Mouse (Mus musculus): Measurements from ENCODE around the gene Cadps.

Gene Cadps

DNA sequence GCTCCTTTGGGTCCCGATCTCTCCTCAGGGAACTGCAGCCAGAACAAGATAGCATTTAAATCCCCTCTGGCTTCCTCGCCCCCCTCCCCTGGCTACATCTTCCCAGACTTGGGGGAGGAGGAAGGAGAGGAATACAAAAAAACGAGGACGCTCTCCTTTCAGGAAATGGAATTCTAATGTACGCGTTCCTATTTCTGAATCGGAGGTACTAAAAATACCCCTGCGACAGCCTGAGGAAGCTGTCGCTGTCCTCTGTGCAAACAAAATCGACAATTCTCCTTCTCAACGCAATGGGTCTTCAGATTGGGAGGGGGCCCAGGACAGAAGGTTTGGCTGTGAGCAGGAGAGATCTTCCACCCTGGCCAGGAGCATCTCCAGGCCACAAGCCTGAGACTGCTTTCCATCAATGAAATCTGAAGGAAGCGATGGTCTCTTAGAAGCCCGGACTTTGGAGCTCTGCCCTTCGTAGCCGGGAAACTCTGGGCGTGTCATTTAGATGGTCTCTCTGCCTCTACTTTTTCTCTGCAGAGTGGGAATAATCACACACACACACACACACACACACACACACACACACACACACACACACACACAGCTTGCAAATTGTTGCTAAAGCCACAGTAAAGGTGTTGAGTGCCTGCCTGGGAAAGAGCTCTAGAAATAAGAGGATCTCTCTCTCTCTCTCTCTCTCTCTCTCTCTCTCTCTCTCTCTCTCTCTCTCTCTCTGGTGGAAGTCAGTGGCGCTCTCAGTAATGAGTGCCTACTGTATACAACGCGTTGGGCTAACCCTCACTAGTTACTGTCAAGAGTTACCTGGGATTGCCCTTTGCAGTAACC is 482.4 kb downstream of the Cadps start:
- ChIA-PET POLR2A (interaction anchor here in 3 of 4 experiments (0.8 to 1.4 kb wide), 7 partner anchors 10 to 1864 kb away, joined by 3 to 4 read pairs (median 3); partner anchors contain the start of genes 3830406C13Rik (in 1 of the 3) and Ptprg (in 1 of the 3)), CTCF (interaction anchor here in 2 of 4 experiments (0.5 to 0.6 kb wide), 2 partner anchors 17 to 18 kb away, joined by 3 to 8 read pairs; no protein-coding TSS in a partner anchor)

DNA sequence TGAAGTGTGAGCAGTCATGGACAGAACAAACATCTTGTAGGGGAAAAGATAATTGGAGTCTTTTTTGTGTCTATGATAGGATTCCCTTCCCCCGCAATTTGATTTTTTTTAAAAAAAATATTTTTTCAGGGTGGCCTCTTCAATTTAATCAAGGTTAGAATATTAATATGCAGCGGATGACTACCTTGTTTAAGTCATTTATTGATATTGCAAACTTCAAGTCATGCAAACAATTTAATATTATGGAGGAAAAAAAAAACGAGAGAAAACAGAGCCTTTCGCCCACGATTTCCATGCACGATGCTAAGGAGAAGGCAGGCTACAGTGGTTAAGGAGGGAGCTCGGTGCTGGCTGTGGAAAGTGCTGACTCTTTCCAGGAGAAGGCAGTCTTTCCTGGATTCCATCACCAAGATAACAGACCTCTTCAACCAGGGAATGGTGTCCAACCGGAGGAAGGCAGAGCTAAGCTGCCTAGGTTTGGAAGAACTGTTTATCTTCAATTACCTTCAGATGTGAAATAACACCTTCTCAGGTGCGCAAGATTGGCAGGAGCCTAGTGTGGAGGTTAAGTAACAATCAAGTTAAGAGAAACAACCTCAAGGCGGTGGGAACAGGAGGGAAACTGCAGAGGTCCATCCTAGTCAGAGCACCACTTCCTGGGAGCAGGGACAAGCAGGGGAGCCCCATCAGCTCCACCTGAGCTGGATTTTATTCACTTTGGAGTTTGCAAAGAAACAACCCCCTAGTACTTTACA is 483.9 kb downstream of the Cadps start:
- CTCF ChIA-PET: interaction anchor here in 1 of 4 experiments (0.5 to 0.7 kb wide), 2 partner anchors 8 to 20 kb away, joined by 3 read pairs; no protein-coding TSS in a partner anchor
- POLR2A ChIA-PET: interaction anchor here in 2 of 4 experiments (0.6 to 1.5 kb wide), 2 partner anchors 55 to 212 kb away, joined by 3 to 10 read pairs; partner anchors contain the start of genes 3830406C13Rik (in 1 of the 2) and Gm49355 (in 1 of the 2)

DNA sequence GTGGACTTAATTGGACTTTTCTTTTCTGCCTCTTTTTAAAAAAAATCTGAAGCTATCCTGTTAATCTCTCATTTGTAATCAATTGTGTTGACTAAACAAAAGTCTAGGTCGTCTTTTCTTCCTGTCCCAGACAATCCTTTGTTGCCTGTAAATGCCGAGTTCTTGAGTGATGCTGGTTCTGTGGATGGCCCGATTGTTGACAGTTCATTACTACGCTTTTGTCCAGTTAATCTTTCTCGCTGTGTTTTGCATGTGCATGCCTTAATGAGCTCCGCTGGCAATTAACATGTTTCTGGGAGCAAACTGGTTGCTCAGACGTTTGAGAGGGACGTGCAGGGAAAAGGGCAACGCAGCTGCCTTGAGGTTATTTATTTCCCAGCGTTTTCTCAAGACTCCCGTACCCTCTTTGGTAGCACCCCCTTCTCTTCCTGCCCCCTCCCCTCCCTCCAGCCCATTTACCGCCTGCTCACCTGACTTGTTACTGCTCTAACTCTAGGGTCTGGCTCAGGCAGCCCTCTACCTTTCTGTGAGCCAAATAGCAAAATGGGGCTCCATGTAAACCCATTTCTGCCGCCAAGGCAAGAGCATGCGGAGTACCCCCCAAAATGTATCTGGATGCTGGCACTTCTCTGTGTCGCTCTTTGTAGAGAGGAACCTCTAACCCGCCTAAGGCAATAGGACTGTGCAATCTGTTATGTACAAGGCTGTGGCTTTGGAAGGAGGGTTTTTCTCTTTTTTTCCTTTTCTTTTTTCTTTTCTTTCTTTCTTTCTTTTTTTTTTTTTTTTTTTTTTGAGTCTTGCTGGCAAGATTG is 484.7 kb downstream of the Cadps start:
- CTCF ChIA-PET: interaction anchor here in 2 of 4 experiments (0.5 to 0.9 kb wide), 2 partner anchors 9 to 10 kb away, joined by 3 read pairs; no protein-coding TSS in a partner anchor

DNA sequence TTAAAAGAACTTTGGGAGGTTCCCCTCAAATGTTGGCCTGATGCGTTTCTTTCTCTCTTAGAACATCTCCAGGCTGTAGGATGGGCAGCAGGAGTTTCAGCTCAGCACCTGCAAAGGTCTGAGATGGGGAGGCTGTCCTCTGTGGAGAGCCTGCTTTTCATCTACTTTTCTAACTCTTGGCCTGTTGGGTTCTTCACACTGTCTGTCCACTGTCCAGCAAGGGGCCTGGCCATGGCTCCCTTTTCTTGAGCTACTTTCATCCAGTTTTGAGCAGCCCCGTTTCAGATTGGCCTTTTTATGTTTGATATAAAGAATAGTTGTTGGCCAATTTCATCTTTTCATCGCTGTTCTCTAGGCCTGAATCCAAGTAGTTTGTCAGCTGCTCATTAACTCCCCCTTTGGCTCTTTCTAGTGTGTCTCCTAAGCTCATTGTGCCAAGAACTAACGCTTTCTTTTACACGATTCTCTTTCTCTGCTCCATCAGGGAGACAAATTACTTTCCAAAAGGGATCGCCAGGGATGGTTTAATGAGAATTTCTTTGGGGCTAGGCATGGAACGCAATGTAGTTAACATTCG is 485.4 kb downstream of the Cadps start:
- CTCF ChIA-PET: interaction anchor here in 1 of 4 experiments (0.9 kb wide), 1 partner anchor 9 kb away, joined by 3 read pairs; no protein-coding TSS in a partner anchor
- POLR2A ChIA-PET: interaction anchor here in 2 of 4 experiments (0.8 to 1.5 kb wide), 6 partner anchors 9 to 784 kb away, joined by 3 to 10 read pairs (median 6); partner anchors contain the start of genes 3830406C13Rik (in 2 of the 2), Gm49355 (in 2 of the 2) and Ptprg (in 1 of the 2)

More for the DNA sequence above, 484.7 kb downstream of the Cadps start:
- POLR2A ChIA-PET: interaction anchor here (0.6 to 1.5 kb wide), 8 partner anchors 8 to 785 kb away, joined by 3 to 10 read pairs (median 4); partner anchors contain the start of genes 3830406C13Rik (in 2 of the 4), Gm49355 (in 2 of the 4) and Ptprg (in 1 of the 4)

DNA sequence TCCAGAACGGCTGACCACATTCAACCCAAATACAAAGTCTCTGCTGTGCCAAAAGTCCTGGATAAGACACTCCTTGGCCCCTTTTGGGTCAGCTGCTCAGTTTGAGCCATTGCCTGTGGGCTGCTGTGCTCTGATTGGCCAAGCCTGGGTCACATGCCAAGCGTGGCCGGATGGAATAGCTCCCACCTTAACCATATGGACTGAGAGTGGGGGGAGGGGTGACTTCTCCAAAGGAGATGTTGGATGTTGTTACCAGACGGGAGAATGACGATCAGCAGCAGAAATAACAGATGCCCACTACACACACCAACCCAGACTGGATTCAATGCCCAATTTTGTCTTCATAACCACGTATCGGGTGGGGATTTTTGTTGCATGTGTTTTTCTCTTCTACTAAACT is 488.0 kb downstream of the Cadps start:
- CTCF ChIA-PET: interaction anchor here in 1 of 4 experiments (0.8 kb wide), 1 partner anchor 10 kb away, joined by 3 read pairs; no protein-coding TSS in a partner anchor
- POLR2A ChIA-PET: interaction anchor here in 1 of 4 experiments (1.4 kb wide), 1 partner anchor 8 kb away, joined by 4 read pairs; no protein-coding TSS in a partner anchor

DNA sequence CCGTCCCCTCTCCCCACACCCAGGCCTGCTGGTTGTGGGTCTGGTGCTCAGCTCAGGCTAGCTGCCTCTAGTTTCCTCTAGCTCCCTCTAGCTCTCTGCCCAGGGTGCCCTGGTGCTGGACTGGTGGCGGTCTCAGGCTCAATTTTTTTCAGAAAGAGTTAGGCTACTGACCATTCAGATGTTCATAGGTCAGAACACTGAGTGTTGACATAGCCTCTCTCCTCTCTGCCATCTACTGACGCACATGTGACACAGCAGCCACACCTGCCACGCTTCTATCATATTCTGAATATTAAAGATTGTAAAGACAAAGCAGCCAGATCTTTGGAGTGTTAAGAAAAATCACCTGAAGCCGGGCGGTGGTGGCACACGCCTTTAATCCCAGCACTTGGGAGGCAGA is 489.3 kb downstream of the Cadps start:
- ChIA-PET POLR2A (interaction anchor here in 1 of 4 experiments (0.5 kb wide), 1 partner anchor 13 kb away, joined by 3 read pairs; no protein-coding TSS in a partner anchor), CTCF (no interaction called here)
